Mouse (Mus musculus) erythroid progenitor cell, adult 5-6 weeks (primary cell): ENCODE results near the gene Cmbl. TPM values are rescaled to one million over a fixed set of nuclear protein-coding genes. Genes with fewer than 3 reads are reported as not detected.
"Not testable (repeated sequence)": the region's sequence is repeated elsewhere in the genome, so short reads cannot be mapped to it uniquely, and the experiment has no call there.

Experiments used
- ATAC-seq: replicated peaks from 2 replicates; pipeline ENCODE4 v1.8.0; 2016; ENCODE audit warnings: moderate number of reproducible peaks, mild to moderate bottlenecking, moderate TSS enrichment, inconsistent platforms; ENCODE audit not compliant: poor library complexity, low FRiP score, severe bottlenecking
- total RNA-seq, 2 experiments: library from RNA; stranded (forward) in 1 of 2; stranded (reverse) in 1 of 2; fragments of 150-400 nt in 1 of 2; fragments of 186-747, 209-891 nt in 1 of 2; gene quantifications; 2 replicates each; pipeline versions ENCODE4 v1.2.3 to v1.2.4; 2015 to 2017; ENCODE audit warnings: low replicate concordance in 2 of 2

The Cmbl gene
- total RNA-seq, 2 experiments from 2014 or later: 7.3 to 12.2 TPM

GRCm38 (mm10) chr15:31571906-31572722 is 6.9 kb downstream of the Cmbl start:
- no peak for ATAC-seq

- ATAC-seq: no peak
Measured at GRCm38 (mm10) chr15:31573287-31573686, 8.1 kb downstream of the Cmbl start.

DNA sequence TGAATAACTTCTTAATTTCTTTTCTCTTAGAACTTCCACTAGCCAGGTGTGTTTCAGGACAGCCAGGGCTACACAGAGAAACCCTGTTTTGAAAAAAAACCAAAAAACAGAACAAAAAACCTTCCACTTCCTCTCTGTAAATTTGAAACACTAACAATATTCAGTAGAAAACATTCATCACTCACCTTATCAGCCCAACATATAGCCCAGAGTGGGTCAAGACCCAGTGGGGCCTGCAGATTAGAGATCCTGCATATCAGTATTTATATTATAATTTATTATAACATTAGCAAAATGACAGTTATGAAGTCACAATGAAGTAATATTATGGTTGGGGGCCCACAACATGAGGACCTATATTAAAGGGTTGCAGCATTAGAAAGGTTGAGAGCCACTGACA is 8.5 kb downstream of the Cmbl start:
- ATAC-seq: no peak

DNA sequence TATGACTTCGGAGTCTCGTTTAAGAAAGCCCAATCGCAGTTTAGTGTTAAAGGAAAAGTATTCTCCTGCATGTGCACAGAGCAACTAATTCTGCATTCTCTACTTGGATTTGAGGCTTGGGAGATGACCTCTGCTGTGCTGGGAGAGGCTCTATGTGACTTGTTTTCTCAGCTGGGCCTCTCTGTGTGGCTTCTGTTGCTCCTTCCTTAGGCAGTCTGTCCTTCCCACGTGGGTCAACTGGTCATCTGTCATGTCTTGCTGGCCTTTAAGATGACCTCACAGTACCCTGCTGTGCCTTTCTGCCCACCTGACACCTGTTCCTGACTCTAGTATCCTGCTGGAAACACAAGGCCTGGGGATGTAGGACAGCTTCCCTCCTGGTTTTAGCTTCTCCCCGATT is 10.9 kb downstream of the Cmbl start:
- no peak for ATAC-seq

DNA sequence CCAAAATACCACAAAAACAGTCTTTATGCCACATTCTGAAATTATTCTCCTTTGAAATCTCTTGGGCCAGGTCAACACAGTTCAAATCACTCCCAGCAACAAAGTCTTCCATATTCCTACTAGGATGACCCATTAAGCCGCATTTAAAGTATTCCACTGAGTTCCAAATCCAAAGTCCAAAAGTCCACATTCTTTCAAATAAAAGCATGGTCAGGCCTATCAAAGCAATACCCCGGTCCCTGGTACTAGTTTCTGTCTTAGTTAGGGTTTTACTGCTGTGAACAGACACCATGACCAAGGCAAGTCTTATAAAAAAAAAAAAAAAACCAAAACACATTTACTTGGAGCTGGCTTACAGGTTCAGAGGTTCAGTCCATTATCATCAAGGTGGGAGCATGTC is 15.9 kb downstream of the Cmbl start:
- not testable (repeated sequence) for ATAC-seq

- no peak for ATAC-seq
Measured at GRCm38 (mm10) chr15:31583304-31584085, 18.3 kb downstream of the Cmbl start.

GRCm38 (mm10) chr15:31585238-31585637 is 20.0 kb downstream of the Cmbl start:
- ATAC-seq: no peak

DNA sequence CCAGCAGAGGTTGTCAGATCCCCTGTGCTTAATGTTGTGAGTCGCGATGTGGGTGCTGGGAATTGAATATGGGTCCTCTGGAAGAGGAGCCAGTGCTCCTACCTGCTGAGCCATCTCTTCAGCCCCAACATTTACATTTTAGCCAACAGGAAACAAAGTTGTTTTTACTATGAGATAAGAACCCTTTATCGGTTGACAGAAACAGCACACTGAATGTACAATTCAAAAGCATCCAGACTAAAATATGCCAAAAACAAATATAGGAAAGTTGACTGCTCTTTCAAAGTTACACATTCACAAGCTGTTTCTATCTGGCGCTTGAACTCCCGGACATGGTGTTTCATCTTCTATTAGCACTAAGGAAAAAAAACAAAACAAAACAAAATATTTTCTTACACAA is 20.9 kb downstream of the Cmbl start:
- no peak for ATAC-seq

DNA sequence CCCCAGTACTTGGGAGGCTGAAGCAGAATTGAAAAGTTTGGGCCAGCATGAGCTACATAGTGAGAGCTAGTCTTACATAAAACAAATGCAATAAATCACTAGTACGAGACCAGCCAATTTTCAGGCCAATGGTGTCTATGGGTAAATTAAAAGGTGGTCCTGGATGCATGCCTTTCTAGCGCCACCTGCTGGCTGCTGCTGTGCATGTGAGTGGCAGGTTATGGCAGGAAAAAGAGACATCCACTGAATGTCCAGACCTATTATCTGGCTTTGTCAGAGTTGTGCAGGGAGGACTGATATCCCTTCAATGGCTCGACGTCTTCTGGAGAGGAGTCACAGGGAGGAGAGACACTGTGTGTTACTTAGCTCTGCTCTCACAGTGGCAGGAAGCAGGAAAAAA is 21.3 kb downstream of the Cmbl start:
- ATAC-seq: peak; percentile 81

GRCm38 (mm10) chr15:31587789-31588188 is 22.6 kb downstream of the Cmbl start:
- ATAC-seq: no peak

GRCm38 (mm10) chr15:31588989-31589640 is 23.9 kb downstream of the Cmbl start:
- ATAC-seq: no peak

DNA sequence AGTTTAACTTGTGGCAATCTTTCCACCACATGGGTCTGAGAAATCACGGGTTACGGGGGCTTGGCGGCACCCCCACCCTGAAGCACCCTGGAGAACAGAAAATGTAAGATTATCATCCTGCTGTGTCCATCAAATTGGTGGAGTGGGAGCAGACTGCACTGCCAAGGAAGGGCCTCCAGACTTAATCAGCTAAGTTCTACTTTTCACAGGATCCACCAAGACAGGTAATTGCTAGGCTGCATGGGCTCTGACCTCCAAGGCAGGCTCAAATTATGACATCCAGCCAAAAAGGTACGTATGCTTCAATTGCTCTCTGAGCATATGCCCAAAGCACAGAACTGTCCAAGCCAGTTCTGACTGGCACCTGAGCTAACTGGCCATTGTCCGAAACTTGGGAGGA is 25.0 kb downstream of the Cmbl start:
- no peak for ATAC-seq

GRCm38 (mm10) chr15:31592531-31592930 is 27.3 kb downstream of the Cmbl start:
- no peak for ATAC-seq

DNA sequence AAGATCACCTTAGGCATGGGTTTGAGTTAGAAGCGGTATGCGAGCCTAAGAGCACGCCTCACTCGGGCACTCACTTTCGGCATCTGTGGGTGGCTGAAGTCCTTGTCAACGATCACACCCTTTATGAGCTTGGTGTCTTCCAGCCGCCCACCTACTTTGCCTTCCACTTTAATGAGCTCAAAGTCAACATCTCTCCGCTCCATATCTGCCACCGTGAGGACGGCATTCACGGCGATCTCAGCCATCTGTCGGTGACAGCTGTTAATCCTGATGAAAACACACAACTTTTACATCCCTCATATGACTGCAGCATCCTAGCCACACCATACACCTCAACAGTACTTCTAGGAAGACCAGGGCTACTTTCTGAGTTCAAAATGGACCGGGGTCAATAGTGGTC is 29.1 kb downstream of the Cmbl start:
- no peak for ATAC-seq

DNA sequence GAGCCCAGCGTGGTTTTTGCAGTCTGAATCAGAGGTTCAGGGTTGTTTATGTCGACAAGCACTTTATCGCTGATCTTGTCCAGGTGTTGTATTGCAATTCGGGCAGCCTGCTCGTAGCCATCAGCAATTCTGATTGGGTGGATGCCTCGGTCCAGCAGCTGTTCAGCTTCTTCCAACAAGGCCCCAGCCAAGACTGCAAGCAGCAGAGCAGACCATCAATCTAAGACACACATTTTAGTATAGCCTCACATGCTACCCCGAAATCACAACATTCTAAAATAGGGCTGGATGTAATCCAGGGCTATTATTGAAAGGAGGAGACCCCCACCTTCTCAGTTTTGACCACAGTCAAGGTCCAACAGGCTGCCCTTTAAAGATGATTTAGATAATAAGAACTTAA is 30.5 kb downstream of the Cmbl start:
- ATAC-seq: no peak

- ATAC-seq: no peak
Measured at GRCm38 (mm10) chr15:31599834-31600233, 34.6 kb downstream of the Cmbl start.

GRCm38 (mm10) chr15:31601279-31601645 is 36.1 kb downstream of the Cmbl start:
- ATAC-seq: peak; percentile 77

GRCm38 (mm10) chr15:31601646-31602374 is 36.6 kb downstream of the Cmbl start, which contains the start of the genes Cct5 and Fam173b:
Gene Cct5, minus strand, starts transcription at chr15:31601804.
Gene Fam173b, plus strand, starts transcription at chr15:31601852.
- peak; percentile 91 for ATAC-seq

GRCm38 (mm10) chr15:31602426-31602825 is 37.2 kb downstream of the Cmbl start:
- ATAC-seq: no peak; the same call in 1 of the 2 replicates

DNA sequence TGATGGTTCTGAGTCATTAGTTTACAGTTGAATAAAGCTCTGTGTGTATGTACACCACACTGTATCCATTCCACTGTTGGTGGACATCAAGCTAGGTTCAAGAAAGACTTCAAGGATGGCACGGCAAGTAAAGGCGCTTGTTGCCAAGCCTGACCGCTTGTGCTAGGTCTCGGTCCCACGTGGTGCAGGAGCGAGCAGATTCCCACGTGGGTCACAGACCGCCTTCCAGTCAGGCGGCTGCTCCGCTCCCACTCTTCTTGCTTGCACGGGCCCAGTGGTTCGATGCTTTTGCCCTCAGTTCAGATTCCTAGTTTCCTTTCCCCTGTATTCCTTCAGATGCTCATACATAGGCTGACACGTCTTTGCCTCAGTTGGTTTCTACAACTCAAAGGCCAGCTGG is 37.9 kb downstream of the Cmbl start:
- no peak for ATAC-seq
